Mouse (Mus musculus): ENCODE measurements around the gene Nnat. TPM values are rescaled to one million over a fixed set of nuclear protein-coding genes. Genes with fewer than 3 reads are reported as not detected.
A peak's percentile ranks its signal among the peaks of the same experiment; 100 is the strongest.

The Nnat gene
- polyA plus RNA-seq, 1 experiment from 2014 or later: 4,044 TPM

DNA sequence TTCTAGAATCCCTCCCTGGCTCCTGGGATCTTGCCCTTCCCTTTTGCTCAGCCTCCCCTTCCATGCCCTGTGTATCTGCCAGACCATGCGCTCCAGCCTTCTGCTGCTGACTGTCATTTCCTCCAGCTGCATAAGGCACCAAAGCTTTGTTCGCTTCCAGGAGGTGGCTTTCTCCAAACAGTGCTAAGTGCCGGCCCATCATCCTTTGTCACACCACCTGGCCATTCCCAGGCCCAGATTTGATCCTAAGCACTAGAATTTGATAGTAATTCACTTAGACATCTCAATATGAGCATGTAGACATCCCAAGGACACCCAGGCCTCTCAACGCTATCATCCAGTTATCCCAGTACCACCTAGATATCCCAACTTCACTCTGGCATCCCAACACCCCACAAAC lies 25.7 kb upstream of the Nnat start:
- no peak overlapping the region for H3K27ac ChIP-seq (replicated peaks)
- 47% methylated on average over 4 of the region's 4 CpGs for WGBS
- peaks cover 53% of the 10 kb centered on the region for H3K27me3 ChIP-seq

DNA sequence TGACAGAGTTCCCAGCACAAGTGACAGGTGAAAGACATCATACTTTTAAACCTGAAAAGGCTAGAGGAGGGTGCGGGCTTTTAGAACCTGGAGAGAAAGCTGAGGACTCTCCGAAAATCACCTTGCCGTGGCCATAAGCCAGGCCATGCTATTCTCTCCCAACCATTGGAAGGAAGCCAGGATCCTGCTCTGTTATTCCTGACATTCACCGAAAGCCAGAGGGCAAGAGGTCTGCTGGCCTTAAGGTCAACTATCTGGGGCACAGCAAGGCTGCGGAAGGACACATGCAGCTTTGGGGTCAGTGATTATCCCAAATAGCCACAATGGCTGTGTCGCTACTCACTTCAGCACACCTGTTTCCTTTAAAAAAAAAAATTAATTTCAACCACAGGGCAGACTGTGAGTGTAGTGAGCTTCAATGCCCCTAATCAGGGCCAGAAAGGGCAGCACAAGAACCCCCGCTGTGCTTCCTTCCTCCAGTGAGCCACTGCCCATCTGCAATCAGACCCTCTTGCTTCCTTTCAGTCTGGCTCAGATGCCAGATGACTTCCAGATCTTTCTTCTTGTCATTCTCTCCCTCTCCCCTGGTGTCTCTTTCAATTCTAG lies 23.3 kb upstream of the Nnat start:
- Histone ChIP-seq H3K36me3 (no peaks in the 10 kb centered on the region), H3K4me1 (peaks cover 59% of the 10 kb centered on the region), H3K27me3 (peaks cover 51% of the 10 kb centered on the region), H3K4me2 (replicated peaks) (no peak overlapping the region), H3K9ac (replicated peaks) (no peak overlapping the region), H3K9me3 (no peaks in the 10 kb centered on the region), H3K4me3 (no peak overlapping the region), H3K27ac (replicated peaks) (peak overlapping the region; percentile 54)
- ATAC-seq (ENCODE audit: low FRiP score, low read depth): no peak
- 53% methylated on average over 7 of the region's 7 CpGs for WGBS

More for the DNA sequence above, 25.7 kb upstream of the Nnat start:
- Histone ChIP-seq H3K9ac (replicated peaks) (no peak overlapping the region), H3K9me3 (no peaks in the 10 kb centered on the region), H3K4me3 (no peak overlapping the region), H3K4me2 (replicated peaks) (no peak overlapping the region), H3K4me1 (peaks cover 58% of the 10 kb centered on the region), H3K36me3 (no peaks in the 10 kb centered on the region)
- ATAC-seq (ENCODE audit: low FRiP score, low read depth): no peak

DNA sequence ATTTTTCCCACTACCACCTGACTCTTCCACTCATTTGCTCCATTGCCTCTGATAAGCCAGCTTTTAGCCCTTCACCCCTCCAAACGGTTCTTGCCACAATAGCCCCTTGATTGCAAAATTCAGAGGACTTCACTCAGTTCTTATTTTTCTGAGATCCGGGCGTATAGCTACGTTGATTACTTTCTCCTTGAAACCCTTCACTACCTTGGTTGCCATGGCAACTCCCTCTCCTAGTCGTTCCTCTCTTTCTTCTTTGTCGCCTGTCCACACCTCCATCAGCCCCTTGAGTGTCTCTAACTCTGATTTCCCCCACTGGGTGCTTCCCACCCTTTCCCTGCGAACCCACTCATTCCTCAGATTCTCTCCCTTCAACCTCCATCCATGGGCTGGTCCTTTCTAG lies 22.8 kb upstream of the Nnat start:
- H3K36me3 ChIP-seq: no peaks in the 10 kb centered on the region
- H3K4me2 ChIP-seq (replicated peaks): no peak overlapping the region
- H3K27ac ChIP-seq (replicated peaks): peak overlapping the region; percentile 54
- no peak for ATAC-seq (ENCODE audit: low FRiP score, low read depth)
- 23% methylated on average over 7 of the region's 7 CpGs for WGBS
- H3K9me3 ChIP-seq: no peaks in the 10 kb centered on the region
- peaks cover 59% of the 10 kb centered on the region for H3K4me1 ChIP-seq
- H3K27me3 ChIP-seq: peaks cover 51% of the 10 kb centered on the region
- no peak overlapping the region for H3K4me3 ChIP-seq
- no peak overlapping the region for H3K9ac ChIP-seq (replicated peaks)

DNA sequence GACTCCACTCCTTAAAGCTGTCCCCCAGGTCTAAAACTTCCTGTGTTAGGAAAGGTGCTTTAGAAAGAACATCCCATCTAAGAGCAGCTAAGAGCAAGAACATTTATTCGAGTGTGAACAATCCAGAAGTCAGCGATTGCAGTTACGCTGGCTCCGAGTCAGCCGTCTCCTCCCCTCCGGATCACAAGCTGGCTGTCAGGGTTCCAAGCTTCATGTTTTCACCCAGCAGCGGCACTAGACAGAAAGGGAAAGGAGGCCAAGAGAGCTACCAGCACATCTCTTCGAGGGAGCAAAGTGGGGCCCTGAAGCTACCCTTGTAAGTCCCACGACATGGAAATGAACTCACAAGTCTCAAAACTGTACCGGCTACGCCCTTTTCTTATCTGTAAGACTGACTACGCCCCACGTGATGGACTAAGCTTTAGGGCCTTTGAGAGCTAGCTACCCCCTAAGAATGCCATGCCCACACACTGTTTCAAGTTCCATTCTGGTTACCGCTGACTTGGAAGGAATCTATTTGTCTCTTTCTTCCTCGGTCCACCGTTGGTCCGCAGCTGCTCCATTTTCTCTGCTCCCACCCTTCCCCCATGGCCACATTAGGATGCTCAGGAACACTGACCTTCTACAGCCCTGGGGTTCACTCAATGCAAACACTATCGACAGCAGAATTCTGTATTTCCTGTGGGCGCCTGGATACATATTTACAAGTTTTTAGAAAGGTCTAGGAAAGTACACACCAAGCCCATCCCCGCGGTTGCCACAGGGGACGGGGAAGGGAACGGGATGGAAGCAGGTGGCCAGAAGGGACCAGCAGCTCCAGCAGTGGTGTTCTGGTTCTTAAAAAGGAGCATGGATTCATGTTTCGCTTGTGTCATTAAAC lies 19.6 kb upstream of the Nnat start:
- peak overlapping the region; percentile 23 for H3K4me2 ChIP-seq (replicated peaks)

DNA sequence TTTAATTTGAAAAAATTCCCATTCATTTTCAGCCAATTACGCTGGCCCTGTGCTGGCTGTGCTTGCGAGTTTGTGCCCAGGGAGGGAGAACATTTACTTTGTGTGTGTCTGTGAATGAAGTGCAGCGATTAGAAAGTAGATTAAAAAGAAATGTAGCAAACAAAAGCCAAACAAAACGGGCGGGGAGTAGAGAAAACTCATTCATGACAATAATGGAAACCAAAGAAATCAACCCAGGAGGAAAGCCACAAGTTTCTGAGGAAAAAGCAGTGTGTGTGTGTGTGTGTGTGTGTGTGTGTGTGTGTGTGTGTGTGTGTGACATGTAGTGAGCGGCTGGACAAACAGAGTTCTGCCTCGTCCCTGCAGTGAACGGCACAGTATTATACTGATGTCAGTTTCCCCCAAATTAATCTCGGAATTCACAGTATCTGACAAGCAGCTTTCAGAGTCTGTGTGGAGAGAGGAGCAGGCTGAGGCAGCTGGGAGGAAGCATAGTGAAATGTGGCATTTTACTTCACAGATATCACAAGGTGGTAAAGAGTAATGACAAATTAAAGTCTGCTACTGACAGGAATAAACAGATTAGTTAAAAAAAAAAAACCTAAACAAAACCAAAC lies 18.8 kb upstream of the Nnat start:
- Histone ChIP-seq H3K4me3 (no peak overlapping the region), H3K27me3 (peaks cover 46% of the 10 kb centered on the region), H3K4me2 (replicated peaks) (peak overlapping the region; percentile 23), H3K9ac (replicated peaks) (peak overlapping the region; percentile 41), H3K27ac (replicated peaks) (peak overlapping the region; percentile 74), H3K4me1 (peaks cover 78% of the 10 kb centered on the region), H3K9me3 (no peaks in the 10 kb centered on the region), H3K36me3 (no peaks in the 10 kb centered on the region)
- peak; percentile 47; the same call in 1 of the 2 replicates for ATAC-seq (ENCODE audit: low FRiP score, low read depth)
- WGBS: 20% methylated on average over 9 of the region's 9 CpGs

More for the DNA sequence above, 19.6 kb upstream of the Nnat start:
- peaks cover 73% of the 10 kb centered on the region for H3K4me1 ChIP-seq
- peak; percentile 43 for ATAC-seq (ENCODE audit: low FRiP score, low read depth)
- 0 out of 2 replicates have a peak overlapping the region, but pooled peaks have one; percentile 24 for H3K9ac ChIP-seq (replicated peaks)
- H3K4me3 ChIP-seq: no peak overlapping the region
- H3K9me3 ChIP-seq: no peaks in the 10 kb centered on the region
- peaks cover 48% of the 10 kb centered on the region for H3K27me3 ChIP-seq
- peak overlapping the region; percentile 74 for H3K27ac ChIP-seq (replicated peaks)
- 48% methylated on average over 24 of the region's 24 CpGs for WGBS
- H3K36me3 ChIP-seq: no peaks in the 10 kb centered on the region

DNA sequence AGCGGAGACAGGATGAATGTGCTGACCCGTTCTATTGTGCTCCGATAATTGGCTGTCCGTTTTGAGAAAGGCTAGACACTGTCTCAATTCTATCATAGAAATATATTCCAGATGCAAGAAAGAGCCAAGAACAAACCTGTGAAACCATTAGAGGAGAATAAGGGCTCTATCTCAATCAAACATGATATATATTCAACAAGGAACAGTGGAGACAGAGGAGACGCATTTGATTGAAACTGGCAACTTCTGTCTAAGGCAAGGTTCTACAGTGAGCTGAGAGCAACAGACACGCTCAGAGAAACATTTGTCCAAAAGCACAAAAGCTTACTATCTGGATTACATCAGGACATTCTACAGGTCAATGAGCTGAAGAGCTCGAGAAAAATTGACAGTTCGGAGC lies 18.2 kb upstream of the Nnat start:
- H3K4me3 ChIP-seq: no peak overlapping the region
- no peaks in the 10 kb centered on the region for H3K36me3 ChIP-seq
- peaks cover 45% of the 10 kb centered on the region for H3K27me3 ChIP-seq
- H3K27ac ChIP-seq (replicated peaks): peak overlapping the region; percentile 74
- H3K9ac ChIP-seq (replicated peaks): no peak overlapping the region
- 35% methylated on average over 8 of the region's 8 CpGs for WGBS
- H3K4me2 ChIP-seq (replicated peaks): peak overlapping the region; percentile 23; the same call in 1 of the 2 replicates
- H3K4me1 ChIP-seq: peaks cover 78% of the 10 kb centered on the region
- no peak for ATAC-seq (ENCODE audit: low FRiP score, low read depth)
- H3K9me3 ChIP-seq: no peaks in the 10 kb centered on the region

DNA sequence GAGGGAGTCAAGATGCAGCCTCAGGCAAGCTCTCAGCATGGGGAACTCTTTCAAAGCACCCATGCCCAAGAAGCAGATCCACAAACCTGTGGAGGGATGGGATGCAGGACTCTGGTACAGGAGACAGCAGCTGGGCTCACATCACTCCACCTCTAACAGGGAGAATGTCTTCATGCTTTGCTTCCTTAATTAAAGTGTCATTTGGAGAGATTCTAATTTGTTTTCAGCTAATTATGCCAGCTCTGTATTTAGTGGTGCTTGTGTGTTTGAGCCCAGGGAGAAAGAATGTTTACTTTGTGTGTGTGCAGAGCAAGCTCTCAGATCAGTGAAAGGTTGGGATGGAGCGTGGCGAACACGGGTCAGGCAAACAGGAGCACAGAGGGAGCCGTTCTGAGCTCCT lies 17.5 kb upstream of the Nnat start:
- H3K27ac ChIP-seq (replicated peaks): peak overlapping the region; percentile 74
- H3K27me3 ChIP-seq: peaks cover 47% of the 10 kb centered on the region
- no peak overlapping the region for H3K4me3 ChIP-seq
- 54% methylated on average over 4 of the region's 4 CpGs for WGBS
- ATAC-seq (ENCODE audit: low FRiP score, low read depth): no peak
- H3K9ac ChIP-seq (replicated peaks): no peak overlapping the region
- peaks cover 77% of the 10 kb centered on the region for H3K4me1 ChIP-seq
- H3K4me2 ChIP-seq (replicated peaks): no peak overlapping the region
- no peaks in the 10 kb centered on the region for H3K9me3 ChIP-seq
- H3K36me3 ChIP-seq: 0 out of 2 replicates have a peak, but pooled peaks cover under 1% of the 10 kb centered on the region

DNA sequence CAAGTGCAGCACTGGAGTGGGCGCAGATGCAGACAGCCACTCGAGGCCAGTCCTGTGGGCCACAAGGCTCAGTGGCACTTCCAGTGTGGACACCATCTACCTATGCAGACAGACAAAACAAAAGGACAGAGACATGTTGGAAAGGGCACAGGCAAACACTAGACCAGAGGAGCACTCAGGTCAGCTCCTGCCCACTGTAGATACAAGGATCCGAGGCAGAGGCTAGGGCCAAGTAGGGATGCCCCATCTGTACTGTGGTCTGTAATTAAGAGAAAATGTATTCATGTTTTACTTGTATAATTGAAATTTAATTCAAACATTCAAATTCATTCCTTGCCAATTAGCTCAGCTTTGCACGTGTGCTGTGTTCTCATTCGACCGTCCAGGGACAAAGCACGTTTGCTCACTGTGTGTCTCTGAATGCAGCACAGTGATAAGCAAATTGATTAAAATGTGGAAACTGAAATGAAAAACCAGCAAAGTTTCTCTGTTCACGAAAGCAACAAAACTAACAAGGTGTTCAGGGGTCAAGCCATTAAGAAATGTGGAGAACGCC lies 15.5 kb upstream of the Nnat start:
- peaks cover 44% of the 10 kb centered on the region for H3K27me3 ChIP-seq
- no peak overlapping the region for H3K9ac ChIP-seq (replicated peaks)
- peaks cover 85% of the 10 kb centered on the region for H3K4me1 ChIP-seq
- H3K27ac ChIP-seq (replicated peaks): peak overlapping the region; percentile 43
- H3K4me2 ChIP-seq (replicated peaks): no peak overlapping the region
- H3K4me3 ChIP-seq: no peak overlapping the region
- no peaks in the 10 kb centered on the region for H3K9me3 ChIP-seq
- WGBS: 57% methylated on average over 9 of the region's 9 CpGs
- H3K36me3 ChIP-seq: peaks cover 9% of the 10 kb centered on the region; the same call in 1 of the 2 replicates
- no peak for ATAC-seq (ENCODE audit: low FRiP score, low read depth)

DNA sequence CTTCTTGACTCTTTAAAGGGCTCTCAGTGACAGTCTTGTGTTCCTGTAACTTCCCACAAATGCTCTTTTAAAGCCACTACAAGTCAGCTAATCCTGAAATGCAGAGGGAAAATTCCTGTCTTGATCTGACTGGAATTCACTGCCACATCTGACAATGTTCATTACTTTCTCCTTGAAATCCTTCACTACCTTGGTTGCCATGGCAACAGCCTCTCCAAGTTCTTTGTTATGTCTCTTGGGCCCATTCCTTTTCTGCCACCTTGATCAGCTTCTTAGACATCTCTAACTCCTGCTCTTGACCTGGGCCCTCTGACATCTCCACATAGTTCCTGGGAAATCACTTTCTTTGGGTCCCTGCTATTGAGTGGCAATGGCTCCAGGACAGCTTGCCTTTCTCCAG lies 13.2 kb upstream of the Nnat start:
- no peaks in the 10 kb centered on the region for H3K9me3 ChIP-seq
- peaks cover 55% of the 10 kb centered on the region for H3K27me3 ChIP-seq
- H3K27ac ChIP-seq (replicated peaks): no peak overlapping the region
- H3K36me3 ChIP-seq: peaks cover 9% of the 10 kb centered on the region; the same call in 1 of the 2 replicates
- no peak for ATAC-seq (ENCODE audit: low FRiP score, low read depth)
- peaks cover 62% of the 10 kb centered on the region for H3K4me1 ChIP-seq
- H3K4me3 ChIP-seq: no peak overlapping the region
- no peak overlapping the region for H3K4me2 ChIP-seq (replicated peaks)
- no peak overlapping the region for H3K9ac ChIP-seq (replicated peaks)

DNA sequence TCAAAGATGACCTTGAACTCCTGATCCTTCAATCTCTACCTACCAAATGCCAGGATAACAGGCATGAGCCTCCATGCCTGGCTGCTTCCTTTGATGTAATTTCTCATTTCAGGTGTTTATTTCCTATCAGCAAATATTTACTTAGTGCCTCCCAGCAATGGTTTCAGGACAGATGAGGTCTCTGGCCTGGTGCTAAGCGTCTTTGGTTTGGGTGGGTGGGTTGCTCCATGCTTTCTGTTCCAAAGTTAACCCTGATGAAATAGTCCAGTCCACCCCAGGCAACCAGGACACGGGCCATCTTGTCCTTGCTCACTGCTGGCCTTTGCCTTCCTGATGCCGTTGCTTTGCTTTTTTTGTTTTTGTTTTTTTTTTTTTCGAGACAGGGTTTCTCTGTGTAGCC lies 9.6 kb upstream of the Nnat start:
- H3K27ac ChIP-seq (replicated peaks): no peak overlapping the region
- H3K4me1 ChIP-seq: peaks cover 43% of the 10 kb centered on the region
- peaks cover 9% of the 10 kb centered on the region; the same call in 1 of the 2 replicates for H3K36me3 ChIP-seq
- H3K4me2 ChIP-seq (replicated peaks): no peak overlapping the region
- H3K27me3 ChIP-seq: peaks cover 49% of the 10 kb centered on the region
- no peak for ATAC-seq (ENCODE audit: low FRiP score, low read depth)
- no peak overlapping the region for H3K9ac ChIP-seq (replicated peaks)
- no peak overlapping the region for H3K4me3 ChIP-seq
- H3K9me3 ChIP-seq: no peaks in the 10 kb centered on the region
- WGBS: 79% methylated on average over 4 of the region's 4 CpGs

DNA sequence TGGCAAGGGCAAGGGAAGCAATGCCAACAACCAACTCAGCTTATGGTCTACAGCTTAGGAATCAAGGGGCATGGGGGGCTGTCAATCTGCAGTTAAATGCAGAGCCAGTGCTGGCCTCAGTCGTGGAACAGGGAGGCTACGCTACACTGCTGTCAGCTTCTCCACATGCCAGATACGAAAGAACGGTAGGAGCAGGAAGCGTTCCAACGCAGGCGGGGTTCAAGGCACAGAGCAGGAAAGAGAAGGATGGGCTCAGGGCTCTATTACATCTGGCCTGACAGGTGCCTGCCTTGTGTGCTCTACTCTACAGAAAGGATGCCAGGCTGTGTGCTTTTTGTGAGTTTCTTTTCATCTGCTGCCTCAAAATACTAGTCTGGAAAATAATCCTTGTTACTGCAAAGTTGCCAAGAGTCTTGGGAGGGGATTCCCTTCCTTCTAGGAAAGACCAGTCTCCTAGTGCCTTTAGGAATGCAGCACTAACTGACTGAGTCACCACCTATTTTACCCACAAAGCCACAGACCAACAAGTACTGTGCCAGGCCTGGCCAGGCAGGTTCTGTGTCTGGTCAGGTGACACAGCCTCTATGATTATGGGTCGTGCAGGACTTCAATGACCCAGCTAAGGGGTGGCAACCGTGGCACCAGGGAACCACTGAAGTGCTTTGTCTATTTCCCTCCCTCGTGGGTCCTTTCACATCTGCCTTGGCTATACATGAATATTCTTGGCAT lies 7.6 kb upstream of the Nnat start:
- Histone ChIP-seq H3K27ac (replicated peaks) (no peak overlapping the region), H3K4me3 (no peak overlapping the region), H3K4me1 (peaks cover 24% of the 10 kb centered on the region), H3K9ac (replicated peaks) (no peak overlapping the region), H3K36me3 (peaks cover 23% of the 10 kb centered on the region), H3K27me3 (peaks cover 34% of the 10 kb centered on the region), H3K4me2 (replicated peaks) (no peak overlapping the region), H3K9me3 (no peaks in the 10 kb centered on the region)
- ATAC-seq (ENCODE audit: low FRiP score, low read depth): no peak
- 88% methylated on average over 10 of the region's 10 CpGs for WGBS
